Mouse (Mus musculus) liver, embryonic 16.5 days (tissue): ENCODE results near the gene Aar2. TPM values are rescaled to one million over a fixed set of nuclear protein-coding genes. Genes with fewer than 3 reads are reported as not detected.

Source experiments
- ATAC-seq: fragments of 200-750 bp; cut with Nextera tagmentation; 2 replicates; pipeline ENCODE4 v1.8.0; 2017; ENCODE audit warnings: low read depth, mild to moderate bottlenecking, moderate number of reproducible peaks, moderate library complexity
- H3K27ac ChIP-seq: fragments of 300-500 bp; sonication (generic); 2 replicates; pipeline ENCODE4 v1.5.1; 2014; ENCODE audit warnings: mild to moderate bottlenecking, low read length
- H3K27me3 ChIP-seq: fragments of 300-500 bp; sonication (generic); 2 replicates; pipeline ENCODE4 v1.6.1; 2014; ENCODE audit warnings: low read depth, low read length, mixed read lengths; ENCODE audit not compliant: control insufficient read depth, insufficient read depth
- H3K36me3 ChIP-seq: fragments of 300-500 bp; sonication (generic); 2 replicates; pipeline ENCODE4 v1.6.1; 2014; ENCODE audit warnings: mild to moderate bottlenecking; ENCODE audit not compliant: control insufficient read depth, insufficient read depth
- H3K4me1 ChIP-seq: fragments of 300-500 bp; sonication (generic); 2 replicates; pipeline ENCODE4 v1.6.1; 2014; ENCODE audit warnings: low read depth, low read length, mixed read lengths; ENCODE audit not compliant: control insufficient read depth
- H3K4me2 ChIP-seq: fragments of 300-500 bp; sonication (generic); 2 replicates; pipeline ENCODE4 v1.6.1; 2014; ENCODE audit warnings: low read depth, low read length, mixed read lengths
- H3K4me3 ChIP-seq: fragments of 300-500 bp; sonication (generic); 2 replicates; pipeline ENCODE4 v1.5.1; 2014; ENCODE audit warnings: low read depth, mild to moderate bottlenecking, low read length
- H3K9ac ChIP-seq: fragments of 300-500 bp; sonication (generic); 2 replicates; pipeline ENCODE4 v1.6.1; 2014; ENCODE audit warnings: low read depth, low read length
- H3K9me3 ChIP-seq: fragments of 300-500 bp; sonication (generic); replicated peaks from 2 replicates; pipeline ENCODE4 v1.6.1; 2016; ENCODE audit warnings: low read length; ENCODE audit not compliant: control insufficient read depth
- WGBS: fragments of 180-500 bp; shearing (Covaris S2); extraction: QIAGEN DNeasy Blood & Tissue Kit; methylation state at CpG from one replicate; pipeline ENCODE4 v1.1.7; 2014; ENCODE audit not compliant: insufficient replicate concordance; 5-methylcytosine and 5-hydroxymethylcytosine counted together
- polyA plus RNA-seq: library from polyadenylated mRNA; unstranded; fragments of >200 nt; fragmentation: Nextera tagmentation; extraction: Ambion mirVana; gene quantifications from 2 replicates; pipeline ENCODE4 v1.2.1, GENCODE M21; 2015

The Aar2 gene
- polyA plus RNA-seq, 1 experiment from 2014 or later = 12.4 TPM

- H3K36me3 ChIP-seq = no peaks in the 10 kb centered on the region
- WGBS = 60% methylated on average over 3 of the region's 3 CpGs
- H3K4me3 ChIP-seq = no peak overlapping the region
- no peak overlapping the region for H3K4me2 ChIP-seq
- no peak overlapping the region for H3K27ac ChIP-seq
- no peak for ATAC-seq
- no peaks in the 10 kb centered on the region for H3K9me3 ChIP-seq
- no peak overlapping the region for H3K9ac ChIP-seq
- H3K4me1 ChIP-seq = peaks cover 5% of the 10 kb centered on the region
- no peaks in the 10 kb centered on the region for H3K27me3 ChIP-seq
These were observed 3.6 kb upstream of the Aar2 start for GRCm38 (mm10) chr2:156543804-156544203.

GRCm38 (mm10) chr2:156552421-156552820 lies 5.0 kb downstream of the Aar2 start:
- ATAC-seq = no peak
- Histone ChIP-seq H3K36me3 (peaks cover 23% of the 10 kb centered on the region), H3K4me1 (peaks cover 5% of the 10 kb centered on the region), H3K9ac (no peak overlapping the region), H3K4me3 (no peak overlapping the region), H3K4me2 (no peak overlapping the region), H3K27me3 (no peaks in the 10 kb centered on the region), H3K27ac (no peak overlapping the region), H3K9me3 (no peaks in the 10 kb centered on the region)
- 72% methylated on average over 4 of the region's 4 CpGs for WGBS

GRCm38 (mm10) chr2:156561808-156562207 lies 14.4 kb downstream of the Aar2 start:
- Histone ChIP-seq H3K9ac (no peak overlapping the region), H3K27me3 (no peaks in the 10 kb centered on the region), H3K9me3 (no peaks in the 10 kb centered on the region), H3K4me1 (peaks cover 4% of the 10 kb centered on the region), H3K4me2 (no peak overlapping the region), H3K27ac (no peak overlapping the region), H3K36me3 (peaks cover 10% of the 10 kb centered on the region; the same call in 1 of the 2 replicates), H3K4me3 (no peak overlapping the region)
- 7% methylated on average over 2 of the region's 2 CpGs for WGBS
- ATAC-seq = no peak

GRCm38 (mm10) chr2:156563557-156563956 lies 16.2 kb downstream of the Aar2 start:
- Histone ChIP-seq H3K4me1 (peaks cover 4% of the 10 kb centered on the region), H3K27me3 (no peaks in the 10 kb centered on the region), H3K9ac (no peak overlapping the region), H3K9me3 (no peaks in the 10 kb centered on the region), H3K36me3 (peaks cover 13% of the 10 kb centered on the region), H3K4me3 (no peak overlapping the region), H3K4me2 (no peak overlapping the region), H3K27ac (no peak overlapping the region)
- ATAC-seq = no peak
- WGBS = 70% methylated on average over 5 of the region's 5 CpGs

GRCm38 (mm10) chr2:156566512-156566911 lies 19.1 kb downstream of the Aar2 start:
- H3K27me3 ChIP-seq = no peaks in the 10 kb centered on the region

GRCm38 (mm10) chr2:156568647-156569046 lies 21.3 kb downstream of the Aar2 start:
- Histone ChIP-seq H3K27ac (no peak overlapping the region), H3K4me2 (no peak overlapping the region)
- ATAC-seq = no peak

More at GRCm38 (mm10) chr2:156566512-156566911, 19.1 kb downstream of the Aar2 start:
- no peak overlapping the region for H3K9ac ChIP-seq
- peaks cover 4% of the 10 kb centered on the region for H3K4me1 ChIP-seq
- no peaks in the 10 kb centered on the region for H3K9me3 ChIP-seq
- 74% methylated on average over 2 of the region's 2 CpGs for WGBS
- H3K4me2 ChIP-seq = no peak overlapping the region
- no peak for ATAC-seq
- no peak overlapping the region for H3K4me3 ChIP-seq
- peaks cover 13% of the 10 kb centered on the region for H3K36me3 ChIP-seq
- no peak overlapping the region for H3K27ac ChIP-seq

GRCm38 (mm10) chr2:156569261-156569660 lies 21.9 kb downstream of the Aar2 start:
- Histone ChIP-seq H3K9ac (no peak overlapping the region), H3K9me3 (no peaks in the 10 kb centered on the region), H3K36me3 (peaks cover 13% of the 10 kb centered on the region), H3K27me3 (no peaks in the 10 kb centered on the region), H3K4me1 (no peaks in the 10 kb centered on the region), H3K4me2 (no peak overlapping the region), H3K27ac (no peak overlapping the region), H3K4me3 (no peak overlapping the region)
- ATAC-seq = no peak
- WGBS = 72% methylated on average over 3 of the region's 3 CpGs

More at GRCm38 (mm10) chr2:156568647-156569046, 21.3 kb downstream of the Aar2 start:
- H3K4me3 ChIP-seq = no peak overlapping the region
- H3K9ac ChIP-seq = no peak overlapping the region
- no peaks in the 10 kb centered on the region for H3K27me3 ChIP-seq
- H3K36me3 ChIP-seq = peaks cover 13% of the 10 kb centered on the region
- no peaks in the 10 kb centered on the region for H3K9me3 ChIP-seq
- WGBS = 73% methylated on average over 7 of the region's 7 CpGs
- H3K4me1 ChIP-seq = no peaks in the 10 kb centered on the region

- no peak for ATAC-seq
- Histone ChIP-seq H3K27ac (no peak overlapping the region), H3K4me1 (no peaks in the 10 kb centered on the region), H3K9ac (no peak overlapping the region), H3K36me3 (peaks cover 13% of the 10 kb centered on the region), H3K4me3 (no peak overlapping the region), H3K9me3 (no peaks in the 10 kb centered on the region), H3K27me3 (no peaks in the 10 kb centered on the region), H3K4me2 (no peak overlapping the region)
- WGBS = 63% methylated on average over 6 of the region's 6 CpGs
These were observed 24.1 kb downstream of the Aar2 start for GRCm38 (mm10) chr2:156571521-156571920.

- no peaks in the 10 kb centered on the region for H3K36me3 ChIP-seq
- no peak overlapping the region for H3K9ac ChIP-seq
- ATAC-seq = no peak
- 58% methylated on average over 7 of the region's 7 CpGs for WGBS
- no peak overlapping the region for H3K4me2 ChIP-seq
- H3K27ac ChIP-seq = no peak overlapping the region
- no peaks in the 10 kb centered on the region for H3K27me3 ChIP-seq
- no peaks in the 10 kb centered on the region for H3K9me3 ChIP-seq
- no peaks in the 10 kb centered on the region for H3K4me1 ChIP-seq
- no peak overlapping the region for H3K4me3 ChIP-seq
These were observed 29.6 kb downstream of the Aar2 start for GRCm38 (mm10) chr2:156576850-156577587.
